Mouse (Mus musculus): ENCODE results near the gene Uevld. TPM values are rescaled to one million over a fixed set of nuclear protein-coding genes. Genes with fewer than 3 reads are reported as not detected.

Gene Uevld
- polyA plus RNA-seq, 1 experiment: 0.95 TPM

GRCm38 (mm10) chr7:46964070-46964469 is 5.7 kb upstream of the Uevld start:
- Histone ChIP-seq H3K36me3 (ENCODE audit: control insufficient read depth, insufficient read depth, low read length) (no peaks in the 10 kb centered on the region), H3K4me3 (ENCODE audit: low read depth, low read length) (no peak overlapping the region), H3K27ac (ENCODE audit: insufficient read depth, low read depth, low read length) (no peak overlapping the region), H3K27me3 (ENCODE audit: control insufficient read depth, insufficient read depth, low read length) (no peaks in the 10 kb centered on the region), H3K4me1 (ENCODE audit: control insufficient read depth, insufficient read depth, insufficient read length, low read length) (peaks cover 3% of the 10 kb centered on the region)
- WGBS: 74% methylated on average over 7 of the region's 7 CpGs
- no peak for TF ChIP-seq POLR2A (IDR thresholded peaks at IDR 0.05; ENCODE audit: low read depth, low read length)
- TF ChIP-seq CTCF (IDR thresholded peaks at IDR 0.05; ENCODE audit: extremely low read depth, insufficient read length, insufficient replicate concordance, low read depth, low read length): no peak

DNA sequence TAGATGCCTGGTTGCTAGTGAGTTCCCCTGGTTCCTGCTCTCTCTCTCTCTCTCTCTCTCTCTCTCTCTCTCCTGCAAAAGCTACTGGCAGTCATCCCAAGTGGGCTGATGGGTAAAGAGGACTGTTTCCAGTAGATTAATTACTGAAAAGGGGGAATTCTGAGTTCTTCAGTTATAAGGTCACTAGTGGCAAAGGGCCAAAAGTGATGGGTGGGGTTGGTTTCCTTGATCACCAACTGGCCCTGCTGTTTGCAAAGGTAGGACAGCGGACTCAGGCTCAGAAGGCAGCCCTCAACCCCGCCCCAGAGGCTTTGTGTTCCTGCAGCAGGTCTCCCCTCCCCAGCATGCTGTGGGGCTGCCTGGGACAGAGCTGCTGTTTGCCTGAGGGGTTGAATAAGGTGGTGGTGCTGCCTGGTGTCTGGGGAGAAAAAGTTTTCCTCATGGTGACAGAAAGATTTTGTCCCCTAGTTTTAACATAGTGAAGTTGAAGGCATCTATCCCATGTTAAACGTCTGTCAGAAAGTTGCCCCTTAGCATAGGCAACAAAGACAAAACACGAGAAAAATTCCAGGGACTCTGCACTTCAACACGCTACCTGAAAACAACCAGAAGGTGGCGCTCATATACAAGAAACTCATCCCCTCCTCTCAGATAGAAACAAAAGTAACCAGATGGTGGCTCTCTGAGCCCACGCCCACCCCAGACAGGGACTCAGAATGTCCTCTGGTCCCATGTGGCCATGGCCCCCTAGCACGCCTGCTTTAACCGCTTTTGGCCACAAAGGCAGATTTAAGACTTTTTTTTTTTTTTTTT is 4.7 kb upstream of the Uevld start:
- no peak overlapping the region for H3K27ac ChIP-seq (ENCODE audit: insufficient read depth, low read depth, low read length)
- TF ChIP-seq CTCF (IDR thresholded peaks at IDR 0.05; ENCODE audit: extremely low read depth, insufficient read length, insufficient replicate concordance, low read depth, low read length) (peak; percentile 62; the same call in 1 of the 2 replicates), POLR2A (IDR thresholded peaks at IDR 0.05; ENCODE audit: low read depth, low read length) (no peak)
- WGBS: 1% methylated on average over 9 of the region's 9 CpGs

GRCm38 (mm10) chr7:46962132-46962531 is 3.8 kb upstream of the Uevld start:
- no peaks in the 10 kb centered on the region for H3K36me3 ChIP-seq (ENCODE audit: control insufficient read depth, insufficient read depth, low read length)

More for the DNA sequence above, 4.7 kb upstream of the Uevld start:
- no peak overlapping the region for H3K4me3 ChIP-seq (ENCODE audit: low read depth, low read length)
- H3K4me1 ChIP-seq (ENCODE audit: control insufficient read depth, insufficient read depth, insufficient read length, low read length): peaks cover 5% of the 10 kb centered on the region
- H3K27me3 ChIP-seq (ENCODE audit: control insufficient read depth, insufficient read depth, low read length): no peaks in the 10 kb centered on the region
- H3K36me3 ChIP-seq (ENCODE audit: control insufficient read depth, insufficient read depth, low read length): no peaks in the 10 kb centered on the region

DNA sequence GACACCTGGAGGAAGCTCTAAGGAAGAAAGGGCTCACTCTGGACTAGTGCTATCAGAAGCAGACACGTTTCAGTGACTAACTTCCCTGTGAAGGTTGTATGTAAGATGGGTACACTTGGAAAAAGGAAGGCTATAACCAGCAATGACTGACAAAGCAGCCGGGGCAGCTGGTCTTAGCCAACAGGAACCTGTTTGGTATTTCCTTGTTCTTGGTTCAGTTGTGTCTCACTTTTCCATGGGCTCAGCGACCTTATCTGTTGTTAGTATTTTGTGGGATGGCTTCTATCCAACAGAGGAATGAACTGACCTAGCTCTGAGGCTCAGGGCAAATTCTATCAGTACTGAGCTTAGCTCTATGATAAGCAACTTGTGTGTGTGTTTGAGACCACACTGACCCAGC is 2.7 kb upstream of the Uevld start:
- 7% methylated on average over 3 of the region's 3 CpGs for WGBS
- Histone ChIP-seq H3K36me3 (ENCODE audit: control insufficient read depth, insufficient read depth, low read length) (no peaks in the 10 kb centered on the region), H3K27ac (ENCODE audit: insufficient read depth, low read depth, low read length) (no peak overlapping the region), H3K4me3 (ENCODE audit: low read depth, low read length) (no peak overlapping the region), H3K27me3 (ENCODE audit: control insufficient read depth, insufficient read depth, low read length) (no peaks in the 10 kb centered on the region), H3K4me1 (ENCODE audit: control insufficient read depth, insufficient read depth, insufficient read length, low read length) (peaks cover 5% of the 10 kb centered on the region)
- TF ChIP-seq POLR2A (IDR thresholded peaks at IDR 0.05; ENCODE audit: low read depth, low read length) (no peak), CTCF (IDR thresholded peaks at IDR 0.05; ENCODE audit: extremely low read depth, insufficient read length, insufficient replicate concordance, low read depth, low read length) (no peak)

More at GRCm38 (mm10) chr7:46962132-46962531, 3.8 kb upstream of the Uevld start:
- H3K4me1 ChIP-seq (ENCODE audit: control insufficient read depth, insufficient read depth, insufficient read length, low read length): peaks cover 5% of the 10 kb centered on the region
- H3K27me3 ChIP-seq (ENCODE audit: control insufficient read depth, insufficient read depth, low read length): no peaks in the 10 kb centered on the region
- TF ChIP-seq CTCF (IDR thresholded peaks at IDR 0.05; ENCODE audit: extremely low read depth, insufficient read length, insufficient replicate concordance, low read depth, low read length): no peak
- TF ChIP-seq POLR2A (IDR thresholded peaks at IDR 0.05; ENCODE audit: low read depth, low read length): no peak
- no peak overlapping the region for H3K4me3 ChIP-seq (ENCODE audit: low read depth, low read length)
- no peak overlapping the region for H3K27ac ChIP-seq (ENCODE audit: insufficient read depth, low read depth, low read length)

- H3K27me3 ChIP-seq (ENCODE audit: control insufficient read depth, insufficient read depth, low read length): no peaks in the 10 kb centered on the region
- peaks cover 5% of the 10 kb centered on the region for H3K4me1 ChIP-seq (ENCODE audit: control insufficient read depth, insufficient read depth, insufficient read length, low read length)
- no peak overlapping the region for H3K27ac ChIP-seq (ENCODE audit: insufficient read depth, low read depth, low read length)
- 0 out of 2 replicates have a peak, but pooled peaks cover 4% of the 10 kb centered on the region for H3K36me3 ChIP-seq (ENCODE audit: control insufficient read depth, insufficient read depth, low read length)
- TF ChIP-seq POLR2A (IDR thresholded peaks at IDR 0.05; ENCODE audit: low read depth, low read length): no peak
- TF ChIP-seq CTCF (IDR thresholded peaks at IDR 0.05; ENCODE audit: extremely low read depth, insufficient read length, insufficient replicate concordance, low read depth, low read length): no peak
- H3K4me3 ChIP-seq (ENCODE audit: low read depth, low read length): 0 out of 2 replicates have a peak overlapping the region, but pooled peaks have one; percentile 85
- 16% methylated on average over 9 of the region's 9 CpGs for WGBS
These were observed 526 bp upstream of the Uevld start for GRCm38 (mm10) chr7:46958853-46959252.

GRCm38 (mm10) chr7:46935847-46936246 is 22.5 kb downstream of the Uevld start:
- Histone ChIP-seq H3K27ac (ENCODE audit: insufficient read depth, low read depth, low read length) (no peak overlapping the region), H3K4me3 (ENCODE audit: low read depth, low read length) (no peak overlapping the region), H3K27me3 (ENCODE audit: control insufficient read depth, insufficient read depth, low read length) (no peaks in the 10 kb centered on the region), H3K36me3 (ENCODE audit: control insufficient read depth, insufficient read depth, low read length) (peaks cover 32% of the 10 kb centered on the region), H3K4me1 (ENCODE audit: control insufficient read depth, insufficient read depth, insufficient read length, low read length) (peaks cover 7% of the 10 kb centered on the region; the same call in 1 of the 2 replicates)
- TF ChIP-seq CTCF (IDR thresholded peaks at IDR 0.05; ENCODE audit: extremely low read depth, insufficient read length, insufficient replicate concordance, low read depth, low read length) (0 out of 2 replicates have a peak, but pooled peaks have one; percentile 16), POLR2A (IDR thresholded peaks at IDR 0.05; ENCODE audit: low read depth, low read length) (no peak)
- WGBS: 16% methylated on average over 4 of the region's 4 CpGs

DNA sequence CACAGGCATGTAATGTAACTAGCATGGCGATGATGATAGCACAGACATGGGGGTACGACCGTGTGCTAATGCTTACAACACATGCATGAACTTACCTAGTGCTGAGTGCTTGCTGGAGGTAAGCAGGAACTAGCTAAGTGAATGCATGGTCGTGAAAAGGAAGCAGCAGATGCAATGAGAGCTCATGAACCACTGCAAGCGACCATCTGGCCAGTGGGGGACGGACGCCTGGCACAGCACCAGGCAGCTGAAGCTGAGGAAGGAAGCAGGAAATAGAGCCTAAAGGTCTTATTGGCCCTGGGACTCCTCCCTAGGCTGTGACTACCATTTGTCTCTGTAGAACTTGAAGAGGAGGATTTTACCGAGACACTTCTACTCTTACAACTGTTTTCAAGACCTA is 23.5 kb downstream of the Uevld start:
- H3K4me3 ChIP-seq (ENCODE audit: low read depth, low read length): no peak overlapping the region
- H3K4me1 ChIP-seq (ENCODE audit: control insufficient read depth, insufficient read depth, insufficient read length, low read length): peaks cover 7% of the 10 kb centered on the region; the same call in 1 of the 2 replicates
- no peak overlapping the region for H3K27ac ChIP-seq (ENCODE audit: insufficient read depth, low read depth, low read length)
- H3K27me3 ChIP-seq (ENCODE audit: control insufficient read depth, insufficient read depth, low read length): no peaks in the 10 kb centered on the region
- WGBS: 65% methylated on average over 8 of the region's 8 CpGs
- TF ChIP-seq POLR2A (IDR thresholded peaks at IDR 0.05; ENCODE audit: low read depth, low read length): no peak
- TF ChIP-seq CTCF (IDR thresholded peaks at IDR 0.05; ENCODE audit: extremely low read depth, insufficient read length, insufficient replicate concordance, low read depth, low read length): no peak
- peaks cover 31% of the 10 kb centered on the region for H3K36me3 ChIP-seq (ENCODE audit: control insufficient read depth, insufficient read depth, low read length)
